Mouse (Mus musculus) embryonic facial prominence, embryonic 11.5 days (tissue): ENCODE data around the gene Tapbp. TPM values are rescaled to one million over a fixed set of nuclear protein-coding genes. Genes with fewer than 3 reads are reported as not detected.

Experiments used
- ATAC-seq: fragments of 200-750 bp; cut with Nextera tagmentation; replicated peaks from 2 replicates; pipeline ENCODE4 v1.8.0; 2017; ENCODE audit warnings: low read depth; ENCODE audit not compliant: insufficient number of reproducible peaks, low FRiP score, low TSS enrichment
- DNase-seq: peaks from one replicate; pipeline ENCODE4 v3.0.0-alpha.2; 2015; ENCODE audit warnings: low spot score
- H3K27ac ChIP-seq: fragments of 300-500 bp; sonication (generic); replicated peaks from 2 replicates; pipeline ENCODE4 v1.5.1; 2014; ENCODE audit warnings: mild to moderate bottlenecking, low read depth, low read length, control low read depth
- H3K27me3 ChIP-seq: fragments of 300-500 bp; sonication (generic); 2 replicates; pipeline ENCODE4 v1.6.1; 2014; ENCODE audit warnings: mild to moderate bottlenecking, low read length, moderate library complexity, mixed read lengths; ENCODE audit not compliant: control insufficient read depth, insufficient read depth
- H3K36me3 ChIP-seq: fragments of 300-500 bp; sonication (generic); replicated peaks from 2 replicates; pipeline ENCODE4 v1.6.1; 2014; ENCODE audit warnings: low read depth, mild to moderate bottlenecking, low read length, moderate library complexity, mixed read lengths; ENCODE audit not compliant: control insufficient read depth, insufficient read depth
- H3K4me1 ChIP-seq: fragments of 300-500 bp; sonication (generic); 2 replicates; pipeline ENCODE4 v1.6.1; 2014; ENCODE audit warnings: low read length, mixed read lengths; ENCODE audit not compliant: control insufficient read depth, insufficient read depth
- H3K4me2 ChIP-seq: fragments of 300-500 bp; sonication (generic); 2 replicates; pipeline ENCODE4 v1.6.1; 2014; ENCODE audit warnings: low read depth, mild to moderate bottlenecking, control low read depth, low read length, moderate library complexity
- H3K4me3 ChIP-seq: fragments of 300-500 bp; sonication (generic); 2 replicates; pipeline ENCODE4 v1.5.1; 2014; ENCODE audit warnings: low read depth, low read length, control low read depth
- H3K9ac ChIP-seq: fragments of 300-500 bp; sonication (generic); replicated peaks from 2 replicates; pipeline ENCODE4 v1.6.1; 2014; ENCODE audit warnings: mild to moderate bottlenecking, control low read depth, low read length
- H3K9me3 ChIP-seq: fragments of 300-500 bp; sonication (generic); replicated peaks from 2 replicates; pipeline ENCODE4 v1.6.1; 2016; ENCODE audit warnings: mild to moderate bottlenecking, low read length, inconsistent platforms, mixed read lengths; ENCODE audit not compliant: control insufficient read depth
- WGBS: fragments of 180-500 bp; shearing (Covaris S2); extraction: QIAGEN DNeasy Blood & Tissue Kit; methylation state at CpG from one replicate; pipeline ENCODE4 v1.1.7; 2014; 5-methylcytosine and 5-hydroxymethylcytosine counted together
- polyA plus RNA-seq: library from polyadenylated mRNA; unstranded; fragments of >200 nt; fragmentation: Nextera tagmentation; extraction: Ambion mirVana; gene quantifications from 2 replicates; pipeline ENCODE4 v1.2.1, GENCODE M21; 2014

Tapbp gene
- polyA plus RNA-seq, 1 experiment from 2014 or later: 11.3 TPM

- peaks cover 2% of the 10 kb centered on the region for H3K4me1 ChIP-seq
- under 1% methylated on average over 36 of the region's 36 CpGs for WGBS
- ATAC-seq: peak; percentile 42
These were observed 4.8 kb downstream of the Tapbp start for GRCm38 (mm10) chr17:33920282-33921097.

GRCm38 (mm10) chr17:33921361-33921760 lies 5.7 kb downstream of the Tapbp start:
- Histone ChIP-seq H3K9ac (no peak overlapping the region), H3K4me2 (no peak overlapping the region), H3K27me3 (no peaks in the 10 kb centered on the region), H3K27ac (no peak overlapping the region), H3K36me3 (no peaks in the 10 kb centered on the region), H3K4me1 (peaks cover 2% of the 10 kb centered on the region), H3K9me3 (no peaks in the 10 kb centered on the region), H3K4me3 (no peak overlapping the region)
- ATAC-seq (no peak), DNase-seq (no peak)
- 90% methylated on average over 7 of the region's 7 CpGs for WGBS

More at GRCm38 (mm10) chr17:33920282-33921097, 4.8 kb downstream of the Tapbp start:
- Histone ChIP-seq H3K27ac (no peak overlapping the region; the same call in 1 of the 2 replicates), H3K9ac (peak overlapping the region; percentile 69), H3K4me3 (peak overlapping the region; percentile 51), H3K4me2 (peak overlapping the region; percentile 96), H3K9me3 (no peaks in the 10 kb centered on the region), H3K36me3 (no peaks in the 10 kb centered on the region), H3K27me3 (no peaks in the 10 kb centered on the region)
- DNase-seq: peak; percentile 91

- Histone ChIP-seq H3K4me3 (no peak overlapping the region), H3K9me3 (no peaks in the 10 kb centered on the region), H3K36me3 (no peaks in the 10 kb centered on the region), H3K4me2 (no peak overlapping the region), H3K9ac (no peak overlapping the region), H3K27me3 (no peaks in the 10 kb centered on the region), H3K4me1 (no peaks in the 10 kb centered on the region), H3K27ac (no peak overlapping the region)
- DNase-seq (no peak), ATAC-seq (no peak)
- 82% methylated on average over 10 of the region's 10 CpGs for WGBS
These were observed 9.0 kb downstream of the Tapbp start for GRCm38 (mm10) chr17:33924577-33925283.

GRCm38 (mm10) chr17:33925406-33926116 lies 9.9 kb downstream of the Tapbp start:
- Histone ChIP-seq H3K4me3 (no peak overlapping the region), H3K9me3 (no peaks in the 10 kb centered on the region), H3K4me2 (no peak overlapping the region), H3K27ac (no peak overlapping the region), H3K4me1 (no peaks in the 10 kb centered on the region), H3K27me3 (no peaks in the 10 kb centered on the region), H3K36me3 (no peaks in the 10 kb centered on the region), H3K9ac (no peak overlapping the region)
- ATAC-seq (no peak), DNase-seq (no peak)
- WGBS: 78% methylated on average over 21 of the region's 21 CpGs

- ATAC-seq (no peak), DNase-seq (no peak)
- no peak overlapping the region for H3K9ac ChIP-seq
- no peaks in the 10 kb centered on the region for H3K36me3 ChIP-seq
- WGBS: 70% methylated on average over 17 of the region's 17 CpGs
- no peaks in the 10 kb centered on the region; the same call in 1 of the 2 replicates for H3K4me1 ChIP-seq
- no peak overlapping the region for H3K4me2 ChIP-seq
- no peak overlapping the region for H3K4me3 ChIP-seq
- no peaks in the 10 kb centered on the region for H3K9me3 ChIP-seq
- H3K27ac ChIP-seq: no peak overlapping the region
- H3K27me3 ChIP-seq: no peaks in the 10 kb centered on the region
These were observed 10.7 kb downstream of the Tapbp start for GRCm38 (mm10) chr17:33926207-33926932.

GRCm38 (mm10) chr17:33928251-33928947 lies 12.7 kb downstream of the Tapbp start:
- Histone ChIP-seq H3K4me2 (peak overlapping the region; percentile 98), H3K27me3 (no peaks in the 10 kb centered on the region; the same call in 1 of the 2 replicates), H3K27ac (no peak overlapping the region), H3K9me3 (no peaks in the 10 kb centered on the region), H3K9ac (peak overlapping the region; percentile 88), H3K4me1 (no peaks in the 10 kb centered on the region; the same call in 1 of the 2 replicates), H3K4me3 (peak overlapping the region; percentile 86), H3K36me3 (no peaks in the 10 kb centered on the region)
- DNase-seq (no peak), ATAC-seq (no peak)
- WGBS: 62% methylated on average over 21 of the region's 21 CpGs
